Mouse (Mus musculus): ENCODE results near the gene Apba1. TPM values are rescaled to one million over a fixed set of nuclear protein-coding genes. Genes with fewer than 3 reads are reported as not detected.

Apba1 gene
- total RNA-seq, 2 experiments from 2014 or later: 0.74 to 1.7 TPM

GRCm38 (mm10) chr19:23862736-23863135, 104.0 kb downstream of the Apba1 start:
- DNase-seq: peak; percentile 36
- intact Hi-C loops (cut with DNase I): loop anchor here (1.0 to 10.0 kb wide), 2 partner anchors 39 to 412 kb away; no protein-coding TSS in a partner anchor
- peak; percentile 54 for TF ChIP-seq CTCF (IDR thresholded peaks at IDR 0.05)

GRCm38 (mm10) chr19:23863959-23864358, 105.3 kb downstream of the Apba1 start:
- no peak for TF ChIP-seq CTCF (IDR thresholded peaks at IDR 0.05)
- DNase-seq: peak; percentile 68
- intact Hi-C loops (cut with DNase I): loop anchor here (10.0 kb wide), 1 partner anchor 411 kb away; no protein-coding TSS in a partner anchor
- H3K4me3 ChIP-seq: no peak overlapping the region
- no peak overlapping the region for H3K27ac ChIP-seq

More at GRCm38 (mm10) chr19:23862736-23863135, 104.0 kb downstream of the Apba1 start:
- no peak overlapping the region for H3K4me3 ChIP-seq
- H3K27ac ChIP-seq: no peak overlapping the region

- Histone ChIP-seq H3K4me3 (no peak overlapping the region), H3K27ac (no peak overlapping the region)
- no peak for DNase-seq
- TF ChIP-seq CTCF (IDR thresholded peaks at IDR 0.05): no peak
- intact Hi-C loops (cut with DNase I): loop anchor here (10.0 kb wide), 1 partner anchor 409 kb away; no protein-coding TSS in a partner anchor
Measured at GRCm38 (mm10) chr19:23866045-23866444, 107.4 kb downstream of the Apba1 start.

- no peak overlapping the region for H3K27ac ChIP-seq
- no peak for TF ChIP-seq CTCF (IDR thresholded peaks at IDR 0.05)
- intact Hi-C loops (cut with DNase I): loop anchor here (10.0 kb wide), 1 partner anchor 408 kb away; no protein-coding TSS in a partner anchor
- no peak overlapping the region for H3K4me3 ChIP-seq
- DNase-seq: no peak
Measured at GRCm38 (mm10) chr19:23867052-23867451, 108.4 kb downstream of the Apba1 start.

GRCm38 (mm10) chr19:23867589-23867988, 108.9 kb downstream of the Apba1 start:
- no peak for TF ChIP-seq CTCF (IDR thresholded peaks at IDR 0.05)
- no peak overlapping the region for H3K27ac ChIP-seq
- H3K4me3 ChIP-seq: no peak overlapping the region
- no peak for DNase-seq
- intact Hi-C loops (cut with DNase I): loop anchor here (10.0 kb wide), 1 partner anchor 407 kb away; no protein-coding TSS in a partner anchor

- Histone ChIP-seq H3K4me3 (no peak overlapping the region), H3K27ac (no peak overlapping the region)
- TF ChIP-seq CTCF (IDR thresholded peaks at IDR 0.05): no peak
- DNase-seq: no peak
- intact Hi-C loops (cut with DNase I): no loop called here
Measured at GRCm38 (mm10) chr19:23874502-23874901, 115.8 kb downstream of the Apba1 start.

GRCm38 (mm10) chr19:23875819-23876218, 117.1 kb downstream of the Apba1 start:
- no peak overlapping the region for H3K27ac ChIP-seq
- DNase-seq: no peak
- intact Hi-C loops (cut with DNase I): no loop called here
- no peak for TF ChIP-seq CTCF (IDR thresholded peaks at IDR 0.05)
- H3K4me3 ChIP-seq: no peak overlapping the region

GRCm38 (mm10) chr19:23879862-23880261, 121.2 kb downstream of the Apba1 start:
- Histone ChIP-seq H3K27ac (peak overlapping the region; percentile 83), H3K4me3 (no peak overlapping the region)
- no peak for TF ChIP-seq CTCF (IDR thresholded peaks at IDR 0.05)
- peak; percentile 87 for DNase-seq
- intact Hi-C loops (cut with DNase I): no loop called here

GRCm38 (mm10) chr19:23886169-23886568, 127.5 kb downstream of the Apba1 start:
- intact Hi-C loops (cut with DNase I): no loop called here

GRCm38 (mm10) chr19:23891421-23891820, 132.7 kb downstream of the Apba1 start:
- intact Hi-C loops (cut with DNase I): no loop called here

More at GRCm38 (mm10) chr19:23886169-23886568, 127.5 kb downstream of the Apba1 start:
- no peak for TF ChIP-seq CTCF (IDR thresholded peaks at IDR 0.05)
- no peak for DNase-seq
- Histone ChIP-seq H3K27ac (no peak overlapping the region), H3K4me3 (no peak overlapping the region)

GRCm38 (mm10) chr19:23892633-23893032, 133.9 kb downstream of the Apba1 start:
- TF ChIP-seq CTCF (IDR thresholded peaks at IDR 0.05): no peak
- Histone ChIP-seq H3K4me3 (peak overlapping the region; percentile 68), H3K27ac (no peak overlapping the region)
- DNase-seq: no peak
- intact Hi-C loops (cut with DNase I): no loop called here

More at GRCm38 (mm10) chr19:23891421-23891820, 132.7 kb downstream of the Apba1 start:
- Histone ChIP-seq H3K27ac (no peak overlapping the region), H3K4me3 (no peak overlapping the region)
- DNase-seq: no peak
- TF ChIP-seq CTCF (IDR thresholded peaks at IDR 0.05): no peak

GRCm38 (mm10) chr19:23893093-23893889, 134.6 kb downstream of the Apba1 start:
- H3K4me3 ChIP-seq: peak overlapping the region; percentile 68
- peak; percentile 38 for TF ChIP-seq CTCF (IDR thresholded peaks at IDR 0.05)
- intact Hi-C loops (cut with DNase I): no loop called here
- peak; percentile 63 for DNase-seq
- H3K27ac ChIP-seq: no peak overlapping the region

- no peak for TF ChIP-seq CTCF (IDR thresholded peaks at IDR 0.05)
- no peak overlapping the region for H3K4me3 ChIP-seq
- H3K27ac ChIP-seq: no peak overlapping the region
- DNase-seq: no peak
- intact Hi-C loops (cut with DNase I): no loop called here
Measured at GRCm38 (mm10) chr19:23893946-23894345, 135.3 kb downstream of the Apba1 start.

All from gastrocnemius, adult 2 months (tissue).